ENCODE assay signal across 10 mouse cellular contexts in the genomic region with DNA sequence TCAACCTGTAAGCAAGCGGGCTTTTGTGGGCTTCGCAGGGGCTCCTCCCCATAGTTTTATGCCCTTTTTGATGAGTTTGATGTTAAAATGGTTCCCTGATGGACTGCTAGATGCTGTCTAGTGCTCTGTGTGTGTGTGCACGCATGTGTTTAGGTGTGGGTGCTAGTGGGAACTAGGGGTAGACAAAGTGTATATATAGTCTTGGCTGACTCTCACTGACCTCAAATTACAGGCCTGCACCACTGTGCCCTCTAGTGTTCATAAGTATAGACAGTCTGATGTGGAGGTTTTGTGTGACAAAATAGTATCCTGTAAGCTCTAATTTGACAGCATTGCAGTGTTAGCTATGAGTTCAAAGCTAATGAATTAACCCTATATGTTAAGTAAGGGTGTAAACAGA. TPM values are rescaled to one million over a fixed set of nuclear protein-coding genes. Genes with fewer than 3 reads are reported as not detected.
DNase-seq lines count a peak whose midpoint lies in the region; ATAC-seq lines count a peak whose summit lies in the region.
"Had no signal": no experiment of that assay in that cellular context is flagged by ENCODE, and none has a peak within 500 bp of the region (broad histone marks: within the 10 kb centered on the region; RNA-seq: fewer than 3 reads in every experiment).

No protein-coding gene starts in this region.

- no peaks in the 10 kb centered on the region for H3K4me1 ChIP-seq in hindbrain, embryonic 11.5 days (replicated peaks; ENCODE audit: control insufficient read depth, insufficient read depth, low read length)
- no peaks in the 10 kb centered on the region for H3K4me1 ChIP-seq in hindbrain, embryonic 16.5 days (ENCODE audit: control insufficient read depth, insufficient read depth, low read depth, low read length)
- H3K4me1 ChIP-seq in forebrain, embryonic 13.5 days = no peaks in the 10 kb centered on the region
- H3K4me1 ChIP-seq: embryonic facial prominence, embryonic 12.5 days had no signal

- H3K27ac ChIP-seq in hindbrain, embryonic 11.5 days (ENCODE audit: low read depth, low read length) = no peak overlapping the region
- no peak overlapping the region for H3K27ac ChIP-seq in hindbrain, embryonic 16.5 days (ENCODE audit: low read depth, low read length)
- no peak overlapping the region for H3K27ac ChIP-seq in forebrain, embryonic 13.5 days
- H3K27ac ChIP-seq: embryonic facial prominence, embryonic 12.5 days had no signal

- ATAC-seq in hindbrain, embryonic 11.5 days (ENCODE audit: low FRiP score) = no peak
- no peak for ATAC-seq in hindbrain, embryonic 16.5 days
- ATAC-seq in forebrain, embryonic 13.5 days = no peak

- DNase-seq in hindbrain, embryonic 11.5 days (ENCODE audit: low spot score) = peak; percentile 40
- DNase-seq in CD4-positive helper T cell, adult 2 months (ENCODE audit: low read depth, low spot score) = peak; percentile 62
- peak; percentile 45 for DNase-seq in R1 (ENCODE audit: low read depth, low spot score)
- peak; percentile 80 for DNase-seq in induced T-regulatory cell, adult 2 months (ENCODE audit: low read depth)
- DNase-seq in lung, postnatal 36 days = peak; percentile 67
- no peak for DNase-seq in adrenal gland, postnatal 36 days

- H3K36me3 ChIP-seq in hindbrain, embryonic 11.5 days (ENCODE audit: control insufficient read depth, insufficient read depth, low read length) = no peaks in the 10 kb centered on the region
- H3K36me3 ChIP-seq in hindbrain, embryonic 16.5 days (ENCODE audit: control insufficient read depth, insufficient read depth, low read length) = peaks cover 26% of the 10 kb centered on the region
- peaks cover 69% of the 10 kb centered on the region for H3K36me3 ChIP-seq in forebrain, embryonic 13.5 days (ENCODE audit: poor library complexity, severe bottlenecking)

- H3K9me3 ChIP-seq in hindbrain, embryonic 11.5 days (ENCODE audit: control insufficient read depth, low read length) = no peaks in the 10 kb centered on the region
- no peaks in the 10 kb centered on the region for H3K9me3 ChIP-seq in hindbrain, embryonic 16.5 days (ENCODE audit: control insufficient read depth, low read length)
- H3K9me3 ChIP-seq in forebrain, embryonic 13.5 days (replicated peaks) = no peaks in the 10 kb centered on the region
- H3K9me3 ChIP-seq: embryonic facial prominence, embryonic 12.5 days had no signal

- H3K4me2 ChIP-seq in hindbrain, embryonic 11.5 days (replicated peaks; ENCODE audit: low read depth, low read length) = no peak overlapping the region
- H3K4me2 ChIP-seq in hindbrain, embryonic 16.5 days (ENCODE audit: low read length) = no peak overlapping the region
- H3K4me2 ChIP-seq in forebrain, embryonic 13.5 days = no peak overlapping the region
- H3K4me2 ChIP-seq: embryonic facial prominence, embryonic 12.5 days had no signal

- H3K4me3 ChIP-seq in hindbrain, embryonic 11.5 days (ENCODE audit: low read depth, low read length) = no peak overlapping the region
- H3K4me3 ChIP-seq in hindbrain, embryonic 16.5 days (ENCODE audit: low read length) = no peak overlapping the region
- no peak overlapping the region for H3K4me3 ChIP-seq in forebrain, embryonic 13.5 days
- H3K4me3 ChIP-seq: embryonic facial prominence, embryonic 12.5 days had no signal

- no peak overlapping the region for H3K9ac ChIP-seq in hindbrain, embryonic 11.5 days (ENCODE audit: low read depth, low read length)
- H3K9ac ChIP-seq in hindbrain, embryonic 16.5 days (ENCODE audit: low read depth, low read length) = no peak overlapping the region
- H3K9ac ChIP-seq in forebrain, embryonic 13.5 days = no peak overlapping the region
- H3K9ac ChIP-seq: embryonic facial prominence, embryonic 12.5 days had no signal

- 95% methylated on average over 3 of the region's 3 CpGs for WGBS in hindbrain, embryonic 11.5 days
- WGBS in hindbrain, embryonic 16.5 days = 93% methylated on average over 3 of the region's 3 CpGs
- 94% methylated on average over 3 of the region's 3 CpGs for WGBS in forebrain, embryonic 13.5 days

- H3K27me3 ChIP-seq in hindbrain, embryonic 11.5 days (ENCODE audit: control insufficient read depth, insufficient read depth, low read length) = no peaks in the 10 kb centered on the region
- H3K27me3 ChIP-seq in hindbrain, embryonic 16.5 days (replicated peaks; ENCODE audit: control insufficient read depth, insufficient read depth, low read length) = no peaks in the 10 kb centered on the region
- no peaks in the 10 kb centered on the region for H3K27me3 ChIP-seq in forebrain, embryonic 13.5 days
- H3K27me3 ChIP-seq: embryonic facial prominence, embryonic 12.5 days had no signal

RNA-seq across cellular contexts. Expression of gene Cops4, which starts 18.5 kb away (rescaled TPM):
- 229 and 239 TPM in 2 replicates for polyA plus RNA-seq in hindbrain, embryonic 11.5 days (2014; fragmentation: Nextera tagmentation; extraction: Ambion mirVana)
- polyA plus RNA-seq in hindbrain, embryonic 16.5 days (2015; fragmentation: Nextera tagmentation; extraction: Ambion mirVana) = 170 and 173 TPM in 2 replicates
- 212 and 218 TPM in 2 replicates for polyA plus RNA-seq in forebrain, embryonic 13.5 days (2015; fragmentation: Nextera tagmentation; extraction: Ambion mirVana)
- 10 to 100 TPM; 74.5 to 77.7 TPM for total RNA-seq in adrenal gland, postnatal 36 days (2021)

RNA-seq across cellular contexts. Expression of gene Plac8, which starts 35.4 kb away (rescaled TPM):
- 3.0 and 3.9 TPM in 2 replicates for polyA plus RNA-seq in hindbrain, embryonic 11.5 days (2014; fragmentation: Nextera tagmentation; extraction: Ambion mirVana)
- polyA plus RNA-seq in hindbrain, embryonic 16.5 days (2015; fragmentation: Nextera tagmentation; extraction: Ambion mirVana) = 0.65 and 0.66 TPM in 2 replicates
- polyA plus RNA-seq in forebrain, embryonic 13.5 days (2015; fragmentation: Nextera tagmentation; extraction: Ambion mirVana) = 0.34 and 0.46 TPM in 2 replicates
- total RNA-seq in adrenal gland, postnatal 36 days (2021) = 10 to 100 TPM in 1 of 2 experiments, 1 to 10 TPM in 1; 7.7 to 15.9 TPM
- total RNA-seq: left cerebral cortex, postnatal 10 days had no signal

RNA-seq across cellular contexts. Expression of gene Lin54, which starts 36.2 kb away (rescaled TPM):
- 16.6 and 17.7 TPM in 2 replicates for polyA plus RNA-seq in hindbrain, embryonic 11.5 days (2014; fragmentation: Nextera tagmentation; extraction: Ambion mirVana)
- 7.7 and 8.8 TPM in 2 replicates for polyA plus RNA-seq in hindbrain, embryonic 16.5 days (2015; fragmentation: Nextera tagmentation; extraction: Ambion mirVana)
- polyA plus RNA-seq in forebrain, embryonic 13.5 days (2015; fragmentation: Nextera tagmentation; extraction: Ambion mirVana) = 11.2 and 14.0 TPM in 2 replicates
- 10 to 100 TPM; 11.9 to 13.8 TPM for total RNA-seq in adrenal gland, postnatal 36 days (2021)

Comparison
In these comparisons a context has a peak if more than half of its experiments do, and no peak if none do; other contexts are left out.
1. DNase-seq: peak in hindbrain, embryonic 11.5 days (single experiment), CD4-positive helper T cell, adult 2 months (single experiment), R1 (single experiment), induced T-regulatory cell, adult 2 months (single experiment) and lung, postnatal 36 days (single experiment); none in adrenal gland, postnatal 36 days (0 of 2).